Mouse (Mus musculus) midbrain, embryonic 16.5 days (tissue): ENCODE results near the gene Btbd6. TPM values are rescaled to one million over a fixed set of nuclear protein-coding genes. Genes with fewer than 3 reads are reported as not detected.

Experiments used
- ATAC-seq: fragments of 200-750 bp; cut with Nextera tagmentation; 2 replicates; pipeline ENCODE4 v1.8.0; 2017; ENCODE audit warnings: moderate TSS enrichment
- H3K27ac ChIP-seq: fragments of 300-500 bp; sonication (generic); 2 replicates; pipeline ENCODE4 v1.5.1; 2014; ENCODE audit warnings: mild to moderate bottlenecking, low read length, mixed read lengths
- H3K27me3 ChIP-seq: fragments of 300-500 bp; sonication (generic); 2 replicates; pipeline ENCODE4 v1.6.1; 2014; ENCODE audit warnings: low read depth, low read length, mixed read lengths; ENCODE audit not compliant: control insufficient read depth, insufficient read depth
- H3K36me3 ChIP-seq: fragments of 300-500 bp; sonication (generic); 2 replicates; pipeline ENCODE4 v1.6.1; 2014; ENCODE audit warnings: mild to moderate bottlenecking, low read length, moderate library complexity, mixed read lengths; ENCODE audit not compliant: control insufficient read depth, insufficient read depth
- H3K4me1 ChIP-seq: fragments of 300-500 bp; sonication (generic); 2 replicates; pipeline ENCODE4 v1.6.1; 2014; ENCODE audit warnings: mild to moderate bottlenecking, low read length, mixed read lengths; ENCODE audit not compliant: control insufficient read depth, insufficient read depth
- H3K4me2 ChIP-seq: fragments of 300-500 bp; sonication (generic); 2 replicates; pipeline ENCODE4 v1.6.1; 2014; ENCODE audit warnings: mild to moderate bottlenecking, low read length, mixed read lengths
- H3K4me3 ChIP-seq: fragments of 300-500 bp; sonication (generic); 2 replicates; pipeline ENCODE4 v1.5.1; 2014; ENCODE audit warnings: low read depth, mild to moderate bottlenecking, low read length, moderate library complexity, mixed read lengths
- H3K9ac ChIP-seq: fragments of 300-500 bp; sonication (generic); 2 replicates; pipeline ENCODE4 v1.6.1; 2014; ENCODE audit warnings: low read depth, low read length, mixed read lengths
- H3K9me3 ChIP-seq: fragments of 300-500 bp; sonication (generic); replicated peaks from 2 replicates; pipeline ENCODE4 v1.6.1; 2014; ENCODE audit warnings: mild to moderate bottlenecking, low read length, mixed read lengths; ENCODE audit not compliant: control insufficient read depth, poor library complexity, severe bottlenecking
- WGBS: fragments of 180-500 bp; shearing (Covaris S2); extraction: QIAGEN DNeasy Blood & Tissue Kit; methylation state at CpG from one replicate; pipeline ENCODE4 v1.1.7; 2014; 5-methylcytosine and 5-hydroxymethylcytosine counted together
- polyA plus RNA-seq: library from polyadenylated mRNA; unstranded; fragments of >200 nt; fragmentation: Nextera tagmentation; extraction: Ambion mirVana; gene quantifications from 2 replicates; pipeline ENCODE4 v1.2.1, GENCODE M21; 2015

Btbd6 gene
- polyA plus RNA-seq, 1 experiment from 2014 or later, result 55.5 TPM

DNA sequence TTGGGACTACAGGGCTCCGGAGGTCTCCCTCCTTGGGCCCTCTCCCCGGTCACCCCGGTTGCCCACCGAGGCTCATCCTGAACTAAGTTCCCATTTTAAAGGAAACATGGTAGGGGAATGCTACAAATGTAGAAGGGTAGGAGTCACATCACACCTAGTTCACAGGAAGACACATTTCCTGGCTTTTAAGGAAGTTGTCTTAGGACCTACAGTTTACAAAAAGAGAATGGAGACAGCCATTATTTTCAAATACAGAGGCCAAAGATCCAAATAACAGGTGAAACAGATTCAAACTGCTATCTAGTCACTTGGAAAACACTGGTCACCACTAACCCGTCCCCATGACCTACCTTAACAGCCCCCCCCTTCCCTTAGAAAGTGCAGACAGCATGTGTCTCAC is 36.2 kb downstream of the Btbd6 start:
- H3K4me3 ChIP-seq, result no peak overlapping the region
- H3K9ac ChIP-seq, result no peak overlapping the region
- H3K36me3 ChIP-seq, result no peaks in the 10 kb centered on the region
- H3K27me3 ChIP-seq, result no peaks in the 10 kb centered on the region
- H3K4me1 ChIP-seq, result peaks cover 27% of the 10 kb centered on the region
- no peaks in the 10 kb centered on the region for H3K9me3 ChIP-seq
- ATAC-seq, result no peak
- 90% methylated on average over 5 of the region's 5 CpGs for WGBS
- no peak overlapping the region for H3K27ac ChIP-seq
- H3K4me2 ChIP-seq, result no peak overlapping the region

DNA sequence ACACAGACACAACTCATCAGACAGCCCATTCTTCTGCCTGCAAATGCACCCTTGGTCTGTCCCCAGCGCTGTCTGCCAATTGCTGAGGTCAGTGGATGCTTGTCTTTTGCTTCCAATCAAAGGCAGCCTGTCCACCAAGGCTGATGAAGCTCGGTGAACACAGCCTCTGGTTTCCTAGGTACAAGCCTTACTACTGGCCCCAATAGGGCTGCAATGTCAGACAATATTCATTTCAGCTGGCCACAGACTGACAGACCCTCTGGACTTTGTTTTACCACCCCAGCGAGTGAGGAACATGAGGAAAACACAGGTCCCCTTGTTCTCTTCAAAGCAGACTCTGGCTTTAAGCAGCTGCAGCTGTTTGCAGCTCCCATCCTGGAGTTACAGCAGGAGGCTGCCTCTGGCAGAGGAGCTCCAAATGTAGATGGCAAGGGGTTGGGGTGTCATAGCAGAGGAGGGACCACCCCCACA is 36.8 kb downstream of the Btbd6 start:
- H3K4me1 ChIP-seq, result peaks cover 27% of the 10 kb centered on the region
- no peak overlapping the region for H3K4me3 ChIP-seq
- peak overlapping the region; percentile 83 for H3K9ac ChIP-seq
- no peaks in the 10 kb centered on the region for H3K36me3 ChIP-seq
- ATAC-seq, result no peak
- peak overlapping the region; percentile 60 for H3K4me2 ChIP-seq
- peak overlapping the region; percentile 92 for H3K27ac ChIP-seq
- 55% methylated on average over 3 of the region's 3 CpGs for WGBS
- H3K9me3 ChIP-seq, result no peaks in the 10 kb centered on the region
- H3K27me3 ChIP-seq, result no peaks in the 10 kb centered on the region

DNA sequence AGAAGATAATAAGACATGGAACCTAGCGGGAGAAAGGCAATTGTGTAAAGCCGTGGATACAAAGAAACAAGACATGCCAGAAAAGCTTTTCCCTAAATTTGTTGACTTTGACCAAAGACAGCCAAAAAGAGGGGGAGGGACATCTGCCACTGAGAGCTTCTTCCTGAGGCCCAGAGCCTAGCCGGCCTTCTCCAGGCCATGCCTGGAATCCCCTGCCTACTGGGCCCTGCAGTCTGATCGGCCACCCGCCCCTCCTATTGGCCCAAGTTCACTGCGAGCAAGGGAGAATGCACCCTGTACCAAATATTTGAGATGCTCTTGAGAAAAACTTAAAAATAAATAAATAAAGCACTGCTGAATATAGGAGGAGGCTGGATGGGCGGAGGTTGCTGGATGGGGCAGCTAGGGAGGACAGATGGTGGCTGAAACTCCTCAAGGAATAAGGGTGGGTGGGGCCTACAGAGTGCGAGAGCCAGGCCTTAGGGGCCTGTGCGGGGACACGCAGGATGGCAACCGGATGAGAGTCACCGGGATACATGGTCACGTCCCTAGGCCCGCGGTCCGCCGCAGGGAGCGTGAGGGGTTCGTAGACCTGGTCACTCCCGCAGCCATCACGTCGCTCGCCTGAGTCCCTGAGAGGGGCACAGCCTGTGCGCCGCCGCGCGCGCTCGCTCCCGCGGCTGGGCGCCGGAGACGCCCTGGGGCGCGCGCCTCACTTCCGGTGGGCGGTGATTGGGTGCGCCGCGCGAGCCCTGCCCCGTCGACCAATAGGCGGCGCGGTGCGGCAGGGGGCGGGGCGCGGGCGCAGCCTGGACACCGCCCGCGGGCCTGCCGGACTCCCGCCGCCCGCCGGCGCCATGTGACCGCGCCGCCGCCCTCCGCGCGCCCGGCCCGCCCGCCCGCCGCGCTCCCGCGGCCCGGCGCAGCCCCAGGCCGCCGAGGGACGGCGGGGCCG is 37.6 kb downstream of the Btbd6 start, which contains the start of gene Pacs2:
Gene Pacs2, plus strand, starts transcription at position 905 of the 955 bp plus-strand sequence.
- no peaks in the 10 kb centered on the region for H3K27me3 ChIP-seq
- H3K9me3 ChIP-seq, result no peaks in the 10 kb centered on the region
- H3K4me3 ChIP-seq, result peak within 1 kb of the TSS; percentile 88
- H3K4me1 ChIP-seq, result peaks cover 27% of the 10 kb centered on the region
- peak; percentile 83 for ATAC-seq
- peak within 1 kb of the TSS; percentile 94 for H3K9ac ChIP-seq
- peak within 1 kb of the TSS; percentile 62 for H3K4me2 ChIP-seq
- peak within 1 kb of the TSS; percentile 92 for H3K27ac ChIP-seq
- WGBS, result 2% methylated on average over 64 of the region's 85 CpGs
- no peaks in the 10 kb centered on the region for H3K36me3 ChIP-seq

DNA sequence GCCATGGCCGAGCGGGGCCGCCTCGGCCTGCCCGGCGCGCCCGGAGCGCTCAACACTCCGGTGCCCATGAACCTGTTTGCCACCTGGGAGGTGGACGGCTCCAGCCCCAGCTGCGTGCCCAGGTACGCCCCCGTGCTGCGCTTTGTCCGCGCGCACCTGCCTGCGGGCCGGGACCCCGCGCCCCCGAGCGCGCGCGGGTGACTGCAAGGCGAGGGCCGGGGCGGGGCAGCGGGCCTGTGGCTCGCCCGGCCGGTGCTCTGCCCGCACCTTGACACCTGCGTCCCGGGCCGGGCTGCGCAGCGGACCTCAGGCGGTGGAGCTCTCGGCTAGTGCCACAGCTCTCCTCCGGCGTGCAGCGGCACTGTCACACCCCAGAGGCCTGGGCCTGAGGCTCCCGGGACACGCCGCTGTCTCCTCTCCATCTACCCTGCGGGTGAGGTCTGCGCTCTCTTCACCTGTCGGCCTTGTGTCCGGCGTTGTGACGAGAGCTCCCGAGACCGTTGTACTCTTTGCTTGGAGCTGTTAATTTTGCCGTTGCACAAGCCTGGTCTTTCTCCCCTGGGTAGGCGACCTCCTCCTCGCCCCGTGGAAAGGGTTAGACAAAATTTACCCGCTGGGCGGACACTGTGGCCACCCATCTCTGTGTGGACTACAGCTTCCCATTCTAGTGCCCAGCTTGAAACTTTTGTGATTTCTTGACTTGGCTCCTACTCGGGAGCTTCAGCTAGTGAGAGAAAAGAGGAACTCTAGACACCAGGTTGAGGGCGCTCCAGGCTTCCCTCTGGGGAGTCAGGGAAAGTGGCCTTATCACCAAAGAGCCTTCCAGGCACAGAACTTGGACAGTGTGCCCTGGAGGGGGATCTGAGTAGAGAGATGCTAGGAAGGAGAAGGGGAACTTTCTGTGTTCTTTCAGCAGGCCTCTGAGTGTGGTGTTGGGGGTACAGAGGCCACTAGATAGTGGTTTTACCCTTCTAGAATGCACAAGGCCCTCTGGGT is 38.6 kb downstream of the Btbd6 start:
- Histone ChIP-seq H3K9ac (peak overlapping the region; percentile 94), H3K27me3 (no peaks in the 10 kb centered on the region), H3K36me3 (no peaks in the 10 kb centered on the region), H3K4me2 (peak overlapping the region; percentile 62), H3K27ac (peak overlapping the region; percentile 88), H3K9me3 (no peaks in the 10 kb centered on the region), H3K4me1 (peaks cover 27% of the 10 kb centered on the region), H3K4me3 (peak overlapping the region; percentile 88)
- ATAC-seq, result peak; percentile 22; the same call in 1 of the 2 replicates
- under 1% methylated on average over 57 of the region's 64 CpGs for WGBS

DNA sequence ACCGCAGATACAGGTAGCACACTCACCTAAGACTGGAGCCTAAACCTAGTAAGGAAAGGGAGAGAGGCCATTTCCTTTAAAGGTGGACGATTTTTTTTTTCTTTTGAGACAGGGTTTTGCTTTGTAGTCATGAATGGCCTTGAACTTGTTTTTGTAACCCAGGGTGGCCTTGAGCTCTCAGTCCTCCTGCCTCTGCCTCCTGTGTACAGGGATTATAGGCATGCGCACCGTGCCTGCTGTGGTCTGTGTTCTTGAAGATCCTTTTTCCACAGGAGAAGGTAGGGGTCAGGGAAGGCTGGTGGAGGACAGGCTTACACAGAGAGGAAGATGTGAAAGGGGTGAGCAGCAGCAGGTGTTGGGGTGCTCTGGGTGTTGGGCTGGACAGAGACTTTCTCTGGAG is 39.7 kb downstream of the Btbd6 start:
- Histone ChIP-seq H3K4me2 (peak overlapping the region; percentile 62), H3K9me3 (no peaks in the 10 kb centered on the region), H3K4me1 (peaks cover 27% of the 10 kb centered on the region), H3K4me3 (peak overlapping the region; percentile 88; the same call in 1 of the 2 replicates), H3K9ac (peak overlapping the region; percentile 94; the same call in 1 of the 2 replicates), H3K27me3 (no peaks in the 10 kb centered on the region), H3K36me3 (no peaks in the 10 kb centered on the region), H3K27ac (no peak overlapping the region)
- no peak for ATAC-seq
- WGBS, result 68% methylated on average over 4 of the region's 4 CpGs

DNA sequence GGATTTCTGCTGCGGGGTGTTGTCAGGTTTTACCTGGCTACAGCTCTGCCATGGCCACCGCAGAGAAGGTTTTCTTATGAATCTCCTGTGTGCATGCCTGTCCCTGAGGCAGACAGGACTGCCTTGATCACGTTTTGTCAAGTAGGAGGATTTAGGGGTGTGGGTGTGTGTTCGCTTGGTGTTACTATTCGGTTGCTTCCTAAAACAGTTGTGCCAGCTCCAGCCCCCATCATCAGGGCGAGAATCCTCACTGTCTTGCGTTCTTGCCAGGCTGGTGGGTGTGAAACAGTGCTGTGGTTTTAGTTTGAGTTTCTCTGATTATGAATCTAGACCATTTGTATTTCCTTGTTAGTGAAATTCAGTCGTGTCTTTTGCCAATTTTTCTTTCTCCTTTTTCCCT is 40.7 kb downstream of the Btbd6 start:
- H3K4me2 ChIP-seq, result peak overlapping the region; percentile 31
- H3K36me3 ChIP-seq, result no peaks in the 10 kb centered on the region
- H3K9ac ChIP-seq, result peak overlapping the region; percentile 47; the same call in 1 of the 2 replicates
- H3K27me3 ChIP-seq, result no peaks in the 10 kb centered on the region
- 75% methylated on average over 8 of the region's 8 CpGs for WGBS
- H3K4me1 ChIP-seq, result peaks cover 27% of the 10 kb centered on the region
- ATAC-seq, result no peak
- H3K9me3 ChIP-seq, result no peaks in the 10 kb centered on the region
- H3K27ac ChIP-seq, result no peak overlapping the region
- H3K4me3 ChIP-seq, result no peak overlapping the region

DNA sequence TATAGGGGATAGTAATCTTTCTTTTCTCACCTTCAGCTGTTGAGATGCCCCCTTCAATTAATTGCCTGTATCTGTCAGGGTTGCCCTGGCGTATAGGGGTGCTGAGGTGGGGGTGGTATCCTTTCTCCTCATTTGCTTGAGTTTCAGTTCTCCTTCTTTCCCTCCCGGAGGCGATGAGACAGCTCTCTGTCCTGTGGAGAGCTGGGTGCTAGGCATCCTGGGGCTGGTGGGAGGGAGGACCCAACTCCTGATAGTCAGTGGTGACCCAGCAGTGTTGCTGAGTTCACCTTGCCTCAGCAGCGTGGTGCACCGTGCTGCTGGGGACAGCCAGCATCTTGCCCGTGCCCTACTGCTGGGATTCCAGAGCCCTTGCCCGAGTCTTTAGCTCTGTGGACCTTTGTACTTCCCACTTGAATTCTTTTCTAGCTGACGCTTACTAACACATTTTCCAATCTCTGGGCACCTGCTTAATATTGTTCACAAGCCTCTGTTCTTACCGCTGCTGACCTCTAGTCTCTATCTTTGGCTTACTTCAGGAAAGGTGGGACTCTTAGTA is 41.2 kb downstream of the Btbd6 start:
- H3K4me2 ChIP-seq, result no peak overlapping the region; the same call in 1 of the 2 replicates
- ATAC-seq, result no peak
- WGBS, result 75% methylated on average over 9 of the region's 9 CpGs
- H3K9ac ChIP-seq, result no peak overlapping the region
- H3K27ac ChIP-seq, result no peak overlapping the region
- H3K27me3 ChIP-seq, result no peaks in the 10 kb centered on the region
- H3K4me1 ChIP-seq, result peaks cover 27% of the 10 kb centered on the region
- no peaks in the 10 kb centered on the region for H3K36me3 ChIP-seq
- no peak overlapping the region for H3K4me3 ChIP-seq
- H3K9me3 ChIP-seq, result no peaks in the 10 kb centered on the region

DNA sequence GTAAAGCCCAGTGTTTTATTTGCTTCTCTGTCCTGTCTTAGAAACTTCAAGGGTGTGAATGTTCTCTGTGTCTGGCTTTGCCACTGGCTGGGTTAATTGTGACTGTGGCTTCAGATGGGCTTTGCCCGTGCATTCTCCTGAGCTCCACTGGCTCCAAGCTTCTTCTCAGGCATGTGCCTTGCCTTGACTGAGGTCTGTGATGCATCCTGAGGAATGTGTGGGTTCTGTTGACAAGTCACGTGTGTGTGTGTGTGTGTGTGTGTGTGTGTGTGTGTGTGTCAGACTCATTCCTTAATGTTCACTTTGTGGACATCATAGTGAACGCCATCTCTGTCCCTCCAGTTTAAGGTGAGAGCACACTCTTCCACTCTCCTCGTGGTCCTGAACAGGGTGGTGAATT is 42.5 kb downstream of the Btbd6 start:
- Histone ChIP-seq H3K4me3 (no peak overlapping the region), H3K9ac (no peak overlapping the region), H3K27ac (no peak overlapping the region), H3K4me2 (no peak overlapping the region), H3K9me3 (no peaks in the 10 kb centered on the region), H3K27me3 (no peaks in the 10 kb centered on the region), H3K4me1 (peaks cover 20% of the 10 kb centered on the region), H3K36me3 (no peaks in the 10 kb centered on the region)
- 87% methylated on average over 4 of the region's 4 CpGs for WGBS
- ATAC-seq, result no peak
